8 mouse cellular contexts compared by ENCODE assay signal in the genomic region with DNA sequence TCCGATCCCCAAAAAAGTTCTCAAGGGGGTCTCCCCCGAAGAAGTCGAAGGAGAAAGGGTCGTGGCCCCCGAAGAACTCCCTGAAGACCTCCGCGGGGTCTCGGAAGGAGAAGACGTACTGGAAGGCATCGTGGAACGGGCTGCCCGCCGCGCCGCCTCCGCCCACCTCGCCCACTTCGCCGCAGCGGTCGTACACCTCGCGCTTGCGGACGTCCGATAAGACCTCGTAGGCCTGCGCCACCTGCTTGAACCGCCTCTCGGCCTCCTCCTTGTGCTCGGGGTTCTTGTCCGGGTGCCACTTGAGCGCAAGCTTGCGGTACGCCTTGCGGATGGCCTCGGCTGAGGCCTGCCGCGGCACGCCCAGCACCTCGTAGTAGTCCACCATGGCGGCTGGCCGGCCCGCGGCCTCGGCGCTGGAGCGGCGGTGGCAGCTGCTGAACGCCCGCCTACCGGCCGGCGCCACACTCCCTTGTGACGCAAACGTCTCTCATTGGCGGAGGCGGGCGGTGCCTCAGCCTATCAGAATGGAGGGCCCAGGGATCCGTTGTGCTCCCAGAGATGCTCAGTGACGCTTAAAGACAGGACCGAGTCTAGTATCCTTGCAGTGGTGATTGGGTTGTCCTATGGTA. TPM values are rescaled to one million over a fixed set of nuclear protein-coding genes. Genes with fewer than 3 reads are reported as not detected.
DNase-seq lines count a peak whose midpoint lies in the region; ATAC-seq and TF ChIP-seq lines count a peak whose summit lies in the region.

A gene (minus strand): TSS at position 489 of the 629 bp plus-strand sequence.

- peak; percentile 77 for ATAC-seq in activated CD4-positive, CD25-positive, alpha-beta regulatory T cell, adult 4 months
- peak; percentile 100 for ATAC-seq in hindbrain, embryonic 16.5 days

- H3K4me2 ChIP-seq in hindbrain, embryonic 16.5 days (ENCODE audit: low read length) = peak within 1 kb of the TSS; percentile 96

- 6% methylated on average over 57 of the region's 62 CpGs for WGBS in hindbrain, embryonic 16.5 days

- TF ChIP-seq CTCF in left cerebral cortex, adult 2 months (IDR thresholded peaks at IDR 0.05) = no peak; the same call in none of the 2 replicates

- H3K4me3 ChIP-seq in hindbrain, embryonic 16.5 days (ENCODE audit: low read length) = peak within 1 kb of the TSS; percentile 63
- H3K4me3 ChIP-seq in left cerebral cortex, adult 2 months = peak within 1 kb of the TSS; percentile 45

- no peaks in the 10 kb centered on the region for H3K27me3 ChIP-seq in hindbrain, embryonic 16.5 days (replicated peaks; ENCODE audit: control insufficient read depth, insufficient read depth, low read length)

- peaks cover 7% of the 10 kb centered on the region for H3K4me1 ChIP-seq in hindbrain, embryonic 16.5 days (ENCODE audit: control insufficient read depth, insufficient read depth, low read depth, low read length)

- intact Hi-C loops in left cerebral cortex, adult 2 months (cut with DNase I) = no loop called here

- H3K9ac ChIP-seq in hindbrain, embryonic 16.5 days (ENCODE audit: low read depth, low read length) = peak within 1 kb of the TSS; percentile 80

- H3K9me3 ChIP-seq in hindbrain, embryonic 16.5 days (ENCODE audit: control insufficient read depth, low read length) = peaks cover 11% of the 10 kb centered on the region

- peak within 1 kb of the TSS; percentile 68 for H3K27ac ChIP-seq in hindbrain, embryonic 16.5 days (ENCODE audit: low read depth, low read length)
- 0 out of 2 replicates have a peak within 1 kb of the TSS, but pooled peaks have one; percentile 44 for H3K27ac ChIP-seq in left cerebral cortex, adult 2 months

- peak; percentile 89 for DNase-seq in cerebellum, adult 9-10 months
- DNase-seq in forelimb bud, embryonic 11.5 days (ENCODE audit: low read depth, low spot score) = peak; percentile 80
- DNase-seq in left cerebral cortex, adult 2 months (ENCODE audit: extremely low spot score in 1 of 2, low spot score in 2 of 2) = peak; percentile 86 to 87
- peak; percentile 71 for DNase-seq in lung, postnatal 36 days
- DNase-seq in right cerebral cortex, postnatal 25 days = peak; percentile 89
- DNase-seq in urinary bladder, postnatal 10 days (ENCODE audit: low spot score) = no peak

- no peaks in the 10 kb centered on the region for H3K36me3 ChIP-seq in hindbrain, embryonic 16.5 days (ENCODE audit: control insufficient read depth, insufficient read depth, low read length)

RNA-seq across cellular contexts. Expression of the gene that starts here (rescaled TPM):
- under 1 TPM; 0.48 to 0.63 TPM for polyA plus RNA-seq in activated CD4-positive, CD25-positive, alpha-beta regulatory T cell, adult 4 months (2017; shearing (Covaris generic))
- 11.6 and 12.1 TPM in 2 replicates for polyA plus RNA-seq in hindbrain, embryonic 16.5 days (2015; fragmentation: Nextera tagmentation; extraction: Ambion mirVana)
- total RNA-seq in left cerebral cortex, adult 2 months (2021) = 1 to 10 TPM; 1.8 to 1.9 TPM

Comparison
In these comparisons a context has a peak if more than half of its experiments do, and no peak if none do; other contexts are left out.
1. Peak in ATAC-seq in activated CD4-positive, CD25-positive, alpha-beta regulatory T cell, adult 4 months; RNA of the gene not detected or under 1 TPM.